Mouse (Mus musculus): Measurements from ENCODE around the gene Sh3kbp1.

The Sh3kbp1 gene

DNA sequence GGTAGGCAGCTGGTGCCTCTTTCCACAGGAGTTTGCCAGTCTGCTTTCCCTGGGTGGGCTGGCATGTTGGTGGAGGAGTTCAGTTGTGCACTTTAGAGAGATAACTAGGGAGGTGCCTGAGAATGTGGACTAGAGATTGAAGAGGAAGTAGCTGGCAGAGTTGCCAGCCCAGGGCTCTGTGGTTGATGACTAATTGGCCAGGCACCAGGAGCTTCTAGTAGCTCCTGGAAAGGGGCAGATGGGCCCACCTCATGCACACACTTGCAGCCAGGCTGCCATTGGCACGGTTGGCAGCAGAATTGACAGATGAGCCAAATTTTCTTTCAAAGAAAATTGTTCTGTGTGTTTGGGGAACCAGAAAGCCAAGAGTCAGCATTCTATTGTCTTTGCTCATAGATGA, 210.3 kb downstream of the Sh3kbp1 start:
- no peak for DNase-seq (ENCODE audit: low spot score)

DNA sequence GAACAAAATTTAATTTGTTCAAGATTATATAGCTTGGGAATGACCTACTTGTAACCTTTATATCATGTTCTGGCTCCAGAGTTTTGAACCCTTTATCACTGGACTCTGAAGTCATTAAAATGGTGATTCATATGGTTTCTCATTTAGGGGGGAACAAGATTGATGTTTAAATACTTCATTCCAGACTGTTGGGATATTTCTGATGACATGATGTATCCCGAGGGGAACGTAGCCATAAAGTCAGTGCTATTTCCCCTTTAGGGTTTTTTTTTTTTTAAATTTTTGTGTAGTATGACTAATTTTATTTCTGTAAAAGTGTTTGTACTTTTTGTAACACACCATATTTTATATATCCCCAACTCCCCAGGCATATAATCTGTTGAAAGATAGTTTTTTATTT, 212.7 kb downstream of the Sh3kbp1 start:
- DNase-seq (ENCODE audit: low spot score): no peak

DNA sequence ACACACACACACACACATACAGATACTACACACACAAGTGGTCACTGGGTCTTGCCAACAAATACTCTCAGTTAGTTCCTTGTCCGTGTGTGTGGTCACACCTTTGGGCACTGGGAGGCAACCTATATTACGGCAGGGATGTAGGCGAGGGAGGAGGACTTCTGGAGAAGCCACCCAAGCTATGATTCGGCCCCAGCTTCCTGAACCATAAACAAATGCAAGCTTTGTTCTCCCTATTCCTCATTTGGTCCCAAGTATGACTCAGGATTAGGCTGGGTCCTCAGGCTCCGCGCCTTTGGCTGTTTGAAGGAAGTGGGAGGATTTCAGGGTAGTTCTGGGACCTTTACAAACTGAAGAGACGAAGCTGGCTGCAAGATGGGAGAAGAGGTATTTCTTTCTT, 213.2 kb downstream of the Sh3kbp1 start:
- no peak for DNase-seq (ENCODE audit: low spot score)

DNA sequence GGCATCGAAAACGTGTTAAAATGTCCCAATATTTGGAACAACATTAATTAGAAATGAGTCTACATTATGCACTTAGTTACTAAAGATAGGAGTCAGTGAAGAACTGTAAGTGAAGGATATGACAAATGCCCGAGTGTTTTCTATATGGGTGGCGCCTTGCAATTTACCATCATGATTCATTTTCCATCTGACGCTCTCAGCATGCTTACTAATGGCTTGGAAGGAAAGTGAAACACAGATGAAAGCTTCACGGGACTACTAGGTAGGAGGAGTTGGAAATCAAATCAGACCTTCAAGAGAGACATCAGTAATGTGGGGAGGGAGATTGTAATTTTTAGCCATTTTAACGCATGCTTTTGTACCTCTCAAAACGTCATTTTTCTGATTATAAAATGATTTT, 223.7 kb downstream of the Sh3kbp1 start:
- DNase-seq (ENCODE audit: low spot score): no peak

DNA sequence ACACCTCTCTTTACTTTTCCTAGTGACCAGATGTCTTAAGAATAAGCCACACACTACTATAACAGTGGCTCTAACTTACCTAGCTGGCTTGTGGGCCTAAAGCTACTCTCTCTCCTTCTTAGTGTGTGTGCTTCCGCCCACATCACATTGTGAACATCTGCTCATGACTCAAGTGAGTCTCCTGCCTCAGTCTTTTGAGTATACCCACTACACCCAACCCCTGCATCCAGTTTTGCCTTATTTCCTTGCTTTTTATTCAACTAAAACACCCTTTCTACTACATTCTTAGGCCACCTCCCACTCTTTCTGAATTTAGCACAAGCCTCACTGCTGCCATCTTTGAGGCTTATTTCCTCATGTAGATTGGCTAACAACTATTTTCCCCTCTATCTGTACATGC, 229.8 kb downstream of the Sh3kbp1 start:
- no peak for DNase-seq (ENCODE audit: low spot score)

DNA sequence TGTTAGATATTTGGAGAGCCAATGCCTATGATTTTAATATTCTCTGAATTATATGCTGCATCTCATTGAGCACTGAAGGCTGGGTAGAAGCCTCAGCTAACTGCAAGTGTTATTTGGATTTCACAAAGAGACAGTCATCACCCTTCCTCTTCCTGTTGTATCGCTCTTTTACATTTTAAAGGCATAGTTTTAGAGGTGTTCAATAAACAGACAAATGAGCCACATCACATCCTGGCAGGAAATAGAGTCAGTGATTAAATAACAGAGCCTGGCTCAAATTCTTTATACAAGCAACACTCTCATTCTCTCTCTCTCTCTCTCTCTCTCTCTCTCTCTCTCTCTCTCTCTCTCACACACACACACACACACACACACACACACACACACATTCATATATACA, 231.1 kb downstream of the Sh3kbp1 start:
- DNase-seq (ENCODE audit: low spot score): no peak

DNA sequence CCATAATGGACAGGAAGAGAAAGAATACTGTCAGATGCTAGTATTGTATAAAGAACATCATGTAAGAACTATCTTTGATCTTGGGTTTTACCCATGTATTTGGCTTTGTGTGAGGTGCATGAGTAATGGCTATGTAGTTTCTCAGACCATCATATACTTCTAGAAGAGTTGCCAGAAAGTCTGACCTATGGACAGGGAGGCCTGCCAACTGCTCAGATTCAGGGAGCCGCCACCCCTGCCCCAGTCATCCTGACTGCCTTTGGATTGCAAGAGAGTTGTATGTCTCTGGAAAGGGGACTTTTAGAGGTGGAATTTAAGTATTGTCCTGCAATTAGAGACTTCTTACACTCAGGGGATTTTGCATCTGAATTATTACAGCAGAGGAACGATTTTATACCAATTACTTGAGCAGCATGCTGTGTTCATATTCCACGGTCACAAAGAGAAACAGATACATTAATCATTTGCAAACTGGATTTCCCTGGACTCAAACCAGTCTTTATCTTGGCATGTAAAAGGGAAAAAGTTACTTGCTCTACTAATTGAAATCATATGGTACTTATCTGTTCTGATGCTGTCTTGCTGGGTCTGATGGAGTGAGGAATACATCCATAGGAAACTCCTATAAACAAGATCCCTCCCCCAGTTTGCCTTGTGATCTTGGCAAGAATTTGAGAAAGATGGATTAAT, 233.9 kb downstream of the Sh3kbp1 start:
- DNase-seq (ENCODE audit: low spot score): no peak

DNA sequence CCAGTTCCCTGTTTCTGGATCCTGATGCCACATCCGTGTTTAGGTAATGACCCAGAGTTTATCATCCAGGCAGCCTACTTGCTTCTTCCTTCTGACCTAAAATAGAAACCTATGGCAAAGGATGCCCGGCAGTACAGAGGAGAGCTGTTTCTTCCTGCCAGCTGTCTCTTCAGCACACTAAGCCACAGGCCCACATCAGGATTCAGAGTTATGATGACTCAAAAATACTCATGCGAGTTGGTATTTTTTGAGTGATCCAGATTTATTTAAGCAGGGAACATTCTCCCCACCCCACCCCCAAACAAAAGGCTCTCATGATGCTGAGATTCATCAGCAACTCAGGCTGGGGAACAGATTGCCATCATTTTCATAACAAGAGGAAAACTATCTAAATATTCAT, 240.6 kb downstream of the Sh3kbp1 start:
- DNase-seq (ENCODE audit: low spot score): no peak

DNA sequence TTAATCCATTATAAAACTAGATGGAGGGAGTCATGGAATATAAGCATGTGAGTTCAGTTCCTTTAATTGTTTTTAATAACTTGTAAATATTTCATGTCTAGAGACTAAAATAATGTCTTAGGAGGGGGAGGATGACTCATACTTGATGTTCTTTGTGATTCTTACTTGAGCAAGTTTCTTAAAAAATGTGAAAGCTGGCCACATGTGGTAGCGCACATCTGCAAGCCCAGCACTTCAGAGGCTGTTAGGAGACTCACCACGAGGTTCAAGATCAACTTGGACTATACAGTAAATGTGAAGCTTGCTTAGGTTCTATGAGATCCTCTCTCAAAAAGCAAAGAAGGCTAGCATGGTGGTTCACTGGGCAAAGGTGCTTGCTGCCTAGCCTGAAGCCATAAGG, 245.4 kb downstream of the Sh3kbp1 start:
- DNase-seq (ENCODE audit: low spot score): no peak

DNA sequence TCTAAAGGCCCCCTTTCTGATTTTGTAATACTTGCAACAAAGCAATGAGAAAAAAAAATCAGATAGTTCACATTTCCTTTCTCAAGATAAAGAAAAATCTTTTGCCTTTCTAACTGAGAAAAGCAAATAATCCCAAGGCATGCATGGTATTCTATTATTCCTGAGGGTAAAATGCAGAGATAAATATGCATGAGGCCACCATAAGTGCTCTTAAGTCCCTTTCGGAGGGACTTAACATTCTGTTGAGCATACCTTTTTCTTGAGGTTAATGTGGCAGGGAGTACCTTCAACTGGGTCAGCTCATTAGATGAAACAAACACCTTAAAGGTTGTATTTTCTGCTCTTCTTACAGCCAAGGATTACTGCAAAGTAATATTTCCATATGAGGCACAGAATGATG, 250.7 kb downstream of the Sh3kbp1 start:
- no peak for DNase-seq (ENCODE audit: low spot score)

DNA sequence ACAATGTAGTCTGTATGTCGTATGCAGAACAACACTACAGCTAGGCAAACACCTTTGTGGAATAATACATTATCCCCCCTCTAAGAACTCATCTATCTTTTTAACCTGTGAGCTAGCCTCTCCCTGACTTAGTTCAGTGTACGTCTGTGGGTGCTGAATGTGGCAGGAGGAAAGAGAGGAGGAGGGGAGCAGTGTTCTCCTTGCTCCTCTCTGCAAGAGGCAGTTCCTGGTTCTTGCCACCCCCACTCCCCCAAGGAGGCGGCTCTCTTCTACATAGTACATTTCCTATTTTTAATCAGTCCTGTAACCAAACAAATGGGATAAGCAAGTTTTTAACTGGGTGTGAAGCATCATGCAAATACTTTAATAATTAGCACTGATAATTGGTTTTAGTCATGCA, 252.4 kb downstream of the Sh3kbp1 start:
- no peak for DNase-seq (ENCODE audit: low spot score)

DNA sequence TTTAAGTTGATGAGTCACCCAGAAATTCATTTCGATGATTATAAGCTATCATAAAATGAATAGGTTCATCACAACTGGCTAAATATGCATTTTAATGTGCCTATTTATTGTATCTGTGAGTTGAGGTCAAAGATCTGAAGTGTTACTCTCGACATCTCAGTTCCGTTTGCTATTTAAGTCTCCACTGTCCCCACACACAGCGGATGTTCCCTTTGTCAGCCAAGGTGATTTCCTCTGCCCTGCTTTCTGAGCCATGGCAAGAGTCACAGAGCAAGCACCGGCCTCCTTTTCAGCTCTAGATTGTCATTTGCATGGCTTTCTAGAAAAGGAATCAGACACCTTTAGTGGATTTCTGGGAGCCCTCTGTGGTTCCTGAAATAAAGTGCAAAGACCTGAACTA, 254.5 kb downstream of the Sh3kbp1 start:
- no peak for DNase-seq (ENCODE audit: low spot score)

DNA sequence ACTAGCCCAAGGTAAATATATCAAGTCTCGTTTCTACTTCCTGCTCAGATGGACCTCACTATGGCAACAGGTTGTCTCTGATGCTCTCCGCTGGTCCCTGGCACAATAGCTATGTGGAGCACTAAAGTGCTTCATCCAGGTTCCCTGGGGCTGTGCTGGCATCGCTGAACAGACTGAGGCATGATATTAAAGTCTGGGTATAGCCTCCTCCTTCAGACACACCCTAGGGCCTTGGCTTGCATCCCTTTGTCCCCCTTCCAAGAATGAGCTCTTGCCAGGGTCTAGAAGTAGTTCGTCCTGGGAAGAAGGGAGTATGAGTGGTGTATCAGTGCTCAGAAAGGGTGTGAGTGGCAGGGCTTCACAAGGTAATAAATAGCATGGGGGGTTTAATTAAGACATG, 269.5 kb downstream of the Sh3kbp1 start:
- DNase-seq (ENCODE audit: low spot score): no peak

DNA sequence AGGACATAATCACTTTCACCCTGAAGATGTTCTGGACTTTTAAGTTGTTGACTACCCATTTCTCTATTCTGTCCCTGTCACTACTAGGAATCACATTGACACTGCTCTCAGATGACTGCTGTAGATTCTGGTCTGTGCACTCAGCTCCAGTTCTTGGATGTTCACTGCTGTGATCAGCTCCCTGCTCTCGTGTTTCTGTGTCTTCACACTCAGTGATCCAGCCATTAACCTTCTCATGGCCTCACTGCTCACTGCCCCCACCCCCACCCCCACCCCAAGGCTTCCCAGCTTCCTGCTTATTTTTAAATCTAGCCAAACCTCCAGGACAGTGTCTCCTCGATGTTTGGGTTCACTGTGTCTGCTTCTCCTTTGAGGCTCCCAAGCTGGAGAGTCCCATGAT, 271.0 kb downstream of the Sh3kbp1 start:
- DNase-seq (ENCODE audit: low spot score): no peak

DNA sequence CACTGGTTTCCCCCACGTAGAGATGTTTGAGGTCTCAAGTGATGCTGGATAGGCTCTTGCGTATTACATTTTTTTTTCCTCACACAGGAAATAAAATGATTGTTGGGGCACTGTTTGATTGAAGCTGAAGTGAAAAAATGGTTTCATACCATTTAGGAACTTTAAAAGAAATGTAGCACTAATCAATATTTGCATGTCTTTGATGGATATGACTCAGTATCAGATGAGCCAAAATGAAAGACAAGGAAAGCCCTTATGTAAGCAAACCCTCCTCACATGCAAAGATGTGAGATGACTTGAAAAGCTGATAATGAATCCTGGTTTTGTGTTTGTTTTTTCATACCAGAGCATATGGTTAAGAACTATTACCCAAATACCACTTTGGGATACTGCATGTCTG, 272.0 kb downstream of the Sh3kbp1 start:
- DNase-seq (ENCODE audit: low spot score): no peak

DNA sequence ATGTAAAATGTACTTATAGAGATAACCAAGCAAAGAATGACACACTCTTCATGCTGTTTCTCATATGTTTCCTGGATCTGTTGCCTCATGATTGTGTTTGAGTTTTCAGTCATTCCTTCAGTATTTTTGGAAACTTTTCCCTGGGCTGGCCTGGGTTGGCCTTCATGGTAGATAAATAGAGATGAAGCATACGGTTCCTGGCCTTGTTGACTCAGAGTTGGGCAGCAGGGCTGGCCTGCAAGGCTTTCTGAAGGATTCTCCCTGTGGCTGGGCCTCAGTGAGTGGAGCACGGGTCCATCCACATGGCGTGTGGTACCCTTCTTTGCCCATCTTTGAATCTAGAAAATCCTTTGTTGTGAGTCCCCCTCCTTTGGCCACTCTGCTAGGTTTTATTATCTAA, 276.3 kb downstream of the Sh3kbp1 start:
- DNase-seq (ENCODE audit: low spot score): peak; percentile 16

DNA sequence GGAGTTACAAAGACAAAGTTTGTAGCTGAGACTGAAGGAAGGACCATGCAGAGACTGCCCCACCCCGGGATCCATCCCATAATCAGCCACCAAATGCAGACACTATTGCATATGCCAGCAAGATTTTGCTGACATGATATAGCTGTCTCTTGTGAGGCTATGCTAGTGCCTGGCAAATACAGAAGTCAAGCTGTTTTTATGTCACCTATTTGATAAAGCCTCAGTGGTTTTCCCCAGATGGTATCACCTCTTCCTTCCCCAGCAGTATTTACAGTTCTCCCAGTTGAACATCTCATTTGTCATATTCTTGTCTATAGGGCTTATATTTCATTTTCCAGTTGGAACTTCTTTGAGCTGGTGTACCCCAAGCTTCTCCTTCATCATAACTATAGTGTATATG, 280.6 kb downstream of the Sh3kbp1 start:
- no peak for DNase-seq (ENCODE audit: low spot score)

DNA sequence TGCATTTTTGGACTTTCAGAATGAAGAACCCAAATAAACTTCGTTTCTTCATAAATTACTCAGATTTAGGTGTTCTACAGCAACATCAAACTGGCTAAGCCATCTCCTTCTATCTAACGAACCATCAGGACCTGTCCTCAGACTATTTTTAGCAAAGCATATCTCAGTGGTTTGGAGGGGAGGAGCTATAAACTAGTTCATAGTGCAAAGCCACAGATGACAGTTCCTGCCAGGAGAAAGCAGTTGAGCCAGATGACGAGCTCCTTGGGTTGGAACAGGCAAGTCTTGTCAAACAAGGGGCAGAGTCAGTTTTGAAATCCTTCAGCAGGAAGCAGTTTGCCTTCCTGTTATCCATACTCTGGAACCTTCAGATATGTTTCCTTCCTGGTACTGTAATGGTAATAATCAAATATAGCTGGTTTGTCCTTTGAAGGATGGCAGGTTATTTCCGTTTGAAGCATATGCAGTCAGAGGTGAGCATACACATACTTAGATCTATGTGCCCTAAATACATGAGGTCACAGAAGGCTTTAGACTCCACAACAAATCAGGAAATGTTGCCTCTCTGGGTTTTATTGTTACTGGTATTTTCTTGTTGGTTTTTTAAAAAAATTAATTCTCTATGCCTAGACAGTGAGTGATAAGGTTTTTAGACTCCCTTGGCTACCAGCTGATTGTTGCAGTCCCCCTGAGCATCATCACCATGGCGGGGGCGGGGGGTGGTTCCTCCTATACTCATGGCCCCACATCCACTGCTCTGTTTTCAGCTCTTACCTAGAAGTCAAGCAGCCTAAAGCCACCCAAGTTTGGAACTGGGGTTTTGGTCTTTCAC, 282.6 kb downstream of the Sh3kbp1 start:
- DNase-seq (ENCODE audit: low spot score): no peak

DNA sequence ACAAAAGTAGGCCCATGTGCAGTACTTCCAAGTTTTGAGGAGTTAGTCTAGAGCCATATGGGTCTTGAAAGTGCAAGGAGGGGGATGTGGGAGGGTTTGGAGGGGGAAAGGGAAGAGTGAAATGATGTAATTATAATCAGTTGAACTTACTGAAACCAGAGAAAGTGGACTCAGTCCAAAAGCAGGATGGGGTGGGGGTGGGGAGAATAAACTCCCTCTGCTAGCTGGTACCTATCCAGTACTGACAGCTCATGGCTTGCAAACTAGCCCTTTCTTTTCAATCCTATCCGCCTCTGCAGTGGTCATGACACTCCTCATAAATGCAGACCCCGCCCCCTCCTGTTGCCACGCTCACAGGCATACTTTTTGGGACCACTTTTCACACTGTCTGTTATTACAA, 283.5 kb downstream of the Sh3kbp1 start:
- no peak for DNase-seq (ENCODE audit: low spot score)

DNA sequence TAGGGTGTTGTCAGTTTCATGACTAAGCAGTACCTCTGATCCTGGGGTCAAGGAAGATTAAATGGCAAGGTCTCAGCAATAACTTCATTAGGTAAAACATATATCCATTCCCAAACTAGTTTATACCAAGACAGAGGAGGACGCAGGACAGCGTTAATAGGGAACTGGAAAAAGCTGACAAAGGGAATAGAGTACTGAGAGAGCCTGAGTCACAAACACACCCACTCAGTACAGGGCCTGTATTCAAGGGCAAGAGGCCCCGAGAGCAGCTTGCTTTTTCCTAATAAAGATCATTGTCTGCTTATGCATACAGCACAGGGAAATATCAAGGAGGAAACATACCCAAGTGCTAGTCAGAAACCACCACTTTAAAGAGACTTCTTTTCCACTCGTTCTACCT, 284.5 kb downstream of the Sh3kbp1 start:
- no peak for DNase-seq (ENCODE audit: low spot score)

DNA sequence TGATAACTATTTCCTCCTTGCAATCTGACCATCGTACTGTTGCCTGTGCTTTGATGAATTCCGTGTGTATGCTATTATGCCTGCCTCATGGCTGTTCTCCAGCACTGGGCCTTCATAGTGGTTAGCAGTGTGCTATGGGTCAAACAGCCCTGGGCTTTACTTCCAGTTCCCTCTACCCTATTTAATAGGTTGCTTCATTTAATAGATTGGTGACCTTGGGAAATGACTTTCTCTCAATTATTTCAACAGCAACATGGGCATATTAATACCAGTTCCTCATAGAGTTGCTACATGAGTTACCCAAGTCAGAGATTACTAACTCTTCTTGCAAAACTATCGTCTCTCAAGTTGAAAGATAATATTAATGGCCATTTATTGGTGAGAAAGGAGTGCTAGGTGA, 285.0 kb downstream of the Sh3kbp1 start:
- DNase-seq (ENCODE audit: low spot score): no peak

DNA sequence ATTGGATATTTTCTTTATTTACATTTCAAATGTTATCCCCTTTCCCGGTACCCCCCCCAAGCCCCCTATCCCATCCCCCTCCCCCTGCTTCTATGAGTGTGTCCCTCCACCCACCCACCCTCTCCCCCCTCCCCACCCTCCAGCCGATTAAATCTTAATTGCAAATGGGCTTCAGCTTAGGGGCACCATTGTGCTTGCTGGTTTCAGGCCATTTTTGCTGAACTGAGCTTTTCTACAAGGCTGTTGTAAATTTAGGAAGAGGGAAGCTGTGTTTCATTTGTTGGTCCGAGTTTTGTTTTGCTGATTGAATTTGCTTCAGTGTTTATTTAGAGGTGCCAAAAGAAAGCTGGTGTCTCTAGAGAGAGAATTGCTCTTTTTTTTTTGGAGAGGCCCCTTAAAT, 286.4 kb downstream of the Sh3kbp1 start:
- no peak for DNase-seq (ENCODE audit: low spot score)

DNA sequence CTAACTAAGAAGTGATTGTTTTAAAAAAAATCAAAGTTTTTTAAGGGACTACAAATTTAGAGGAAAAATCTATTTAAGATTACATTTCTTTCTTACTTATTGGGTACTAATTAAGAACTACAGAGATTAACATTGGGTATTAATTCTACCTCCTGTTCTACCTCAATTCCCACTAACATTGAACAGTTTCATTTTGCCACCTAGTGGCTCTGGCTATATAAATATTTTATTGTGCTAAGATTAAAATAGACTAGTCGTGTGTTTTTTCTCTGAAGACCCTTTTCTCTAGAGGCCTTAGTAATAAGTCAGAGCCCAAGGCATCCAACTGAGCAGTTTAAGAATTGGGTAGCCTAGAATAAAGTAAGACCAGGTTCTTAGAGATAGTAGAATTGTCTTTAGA, 288.1 kb downstream of the Sh3kbp1 start:
- no peak for DNase-seq (ENCODE audit: low spot score)

DNA sequence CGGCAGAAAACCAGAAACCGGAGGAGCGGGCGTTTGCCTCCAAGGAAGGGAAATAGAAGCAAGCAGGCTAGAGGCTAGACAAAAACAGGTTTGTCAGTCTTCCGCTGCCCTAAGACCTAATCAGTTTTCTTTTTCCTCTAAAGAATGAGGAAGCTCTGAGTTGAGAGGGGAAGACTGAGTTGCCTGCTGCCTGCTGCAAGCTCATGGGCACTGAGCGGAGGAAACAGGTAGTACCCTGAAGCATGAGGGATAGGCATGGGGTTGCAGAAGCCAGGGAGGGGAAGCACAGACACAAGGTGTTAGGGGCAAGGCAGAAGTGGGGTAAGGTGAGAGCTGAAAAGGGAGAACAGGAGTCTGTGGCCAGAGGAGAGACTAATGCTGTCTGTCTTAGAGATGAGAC, 297.7 kb downstream of the Sh3kbp1 start:
- no peak for DNase-seq (ENCODE audit: low spot score)
